Mouse (Mus musculus) lung, adult 18-20 months (tissue): ENCODE results near the gene Cdv3.

Source experiments
- DNase-seq, 2 experiments: peaks; one replicate each; pipeline ENCODE4 v3.0.0; 2022; ENCODE audit warnings: mixed read lengths in 2 of 2

The Cdv3 gene

DNA sequence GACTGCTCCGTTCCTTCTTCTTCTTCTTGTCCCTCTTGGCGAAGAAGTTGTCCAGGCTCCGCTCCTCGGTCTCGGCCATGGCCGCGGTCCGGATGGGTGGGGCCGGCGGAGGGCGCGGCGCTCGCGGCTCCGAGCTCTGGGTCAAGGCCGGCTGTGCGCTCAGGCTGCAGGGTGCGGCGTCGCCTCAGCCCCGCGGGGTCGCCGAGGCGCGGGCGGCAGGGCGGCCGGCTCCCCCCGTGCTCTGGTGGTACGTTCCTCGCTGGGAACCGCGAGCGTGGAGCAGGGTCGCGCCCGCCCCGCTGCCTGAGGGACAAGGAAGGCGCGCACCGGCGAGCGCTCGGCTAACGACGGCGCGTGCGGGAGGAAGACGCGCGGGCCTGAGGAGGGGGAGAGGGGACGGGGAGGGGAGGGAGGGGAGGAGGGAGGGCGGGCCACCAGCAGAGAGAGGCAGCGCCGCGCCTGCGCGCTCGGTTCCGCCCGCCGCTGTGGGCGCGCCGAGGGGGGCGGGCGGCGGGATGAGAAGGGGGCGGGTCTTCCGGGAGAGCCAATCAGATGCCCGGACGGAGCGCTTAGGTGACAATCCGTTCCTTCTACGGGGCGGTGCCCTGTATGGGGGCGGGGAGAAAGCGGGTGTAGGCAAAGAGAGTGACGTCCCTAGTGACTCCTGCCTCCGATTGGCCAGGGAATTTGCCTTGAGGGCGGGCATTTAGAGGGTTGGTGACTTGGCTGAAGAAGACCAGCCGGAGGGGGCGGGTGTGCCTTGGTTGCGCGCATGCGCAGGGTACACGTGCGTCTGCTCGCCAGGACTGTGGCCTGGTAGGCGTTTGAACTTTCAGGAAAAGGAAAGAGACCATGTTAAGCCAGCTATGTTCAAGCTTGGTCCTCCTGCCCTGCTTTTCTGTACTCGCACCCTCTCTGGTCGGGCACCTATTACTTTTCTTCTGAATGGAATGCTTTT lies at the start of gene Cdv3:
Gene Cdv3, minus strand, starts transcription at position 551 of the 958 bp plus-strand sequence.
- DNase-seq = peak; percentile 100

DNA sequence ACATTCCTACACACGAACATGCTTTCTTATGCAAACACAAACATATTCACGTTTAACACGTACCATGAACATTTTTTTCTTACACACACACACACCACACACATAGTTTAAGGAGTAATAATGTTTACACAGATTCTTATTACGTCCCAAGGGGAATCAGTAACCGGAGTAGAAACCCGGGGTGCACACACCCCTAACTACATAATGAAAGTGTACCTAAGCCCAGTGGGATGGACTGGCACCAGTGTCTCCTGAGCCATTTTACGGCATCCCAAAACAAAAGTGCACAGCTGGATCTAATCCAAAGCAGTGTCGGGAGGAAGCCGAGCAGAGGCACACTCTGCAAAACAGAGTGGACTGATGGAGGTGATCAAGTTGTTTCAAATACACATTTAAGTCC lies 47.8 kb upstream of the Cdv3 start:
- no peak for DNase-seq

DNA sequence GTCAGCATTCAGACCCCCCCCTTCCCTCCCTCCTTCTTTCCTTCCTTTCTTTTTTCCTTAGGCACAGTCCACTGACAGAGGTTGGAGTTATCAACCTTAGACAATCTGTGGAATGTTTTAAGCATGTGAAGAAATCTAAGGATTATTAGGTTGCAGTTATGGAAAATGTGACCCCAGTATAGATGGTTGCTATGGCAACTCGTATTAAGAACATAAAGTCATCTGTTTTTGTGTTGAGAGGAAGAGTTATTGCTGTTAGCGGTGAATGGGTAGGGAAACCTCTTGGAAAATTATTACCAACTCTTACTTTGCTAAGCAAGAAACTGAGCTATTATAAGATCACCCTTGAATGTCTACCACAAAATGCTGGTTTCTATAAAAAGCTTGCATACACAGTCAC lies 43.5 kb upstream of the Cdv3 start:
- DNase-seq = no peak

DNA sequence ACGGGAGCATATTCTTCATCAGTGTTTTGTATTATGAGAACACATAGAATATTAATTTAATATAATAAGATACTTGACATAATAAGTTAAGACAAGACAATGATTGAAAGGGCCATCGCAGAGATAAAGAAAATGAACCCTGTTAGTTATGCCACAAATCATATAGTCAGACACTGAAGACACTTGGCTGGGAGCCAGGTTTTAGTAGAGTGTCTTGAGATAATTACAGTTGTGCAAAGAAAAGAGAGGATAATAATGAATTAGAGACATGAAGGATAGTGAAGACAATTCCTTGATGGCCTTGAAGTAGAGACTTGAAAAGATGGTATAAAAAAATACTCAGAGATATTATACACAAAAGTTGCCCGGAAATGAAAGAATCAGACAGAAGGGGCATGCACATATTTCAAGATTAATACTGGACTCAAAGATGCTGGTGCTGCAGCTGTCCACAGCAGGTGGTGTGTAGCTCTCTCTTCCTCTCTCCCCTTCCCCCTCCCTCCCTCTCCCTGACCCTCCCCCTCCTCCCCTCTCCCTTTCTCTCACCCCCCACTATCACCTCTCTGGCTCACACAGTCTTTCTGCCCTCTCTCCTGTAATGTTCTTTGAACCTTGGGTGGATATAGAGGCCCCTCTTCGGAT lies 42.6 kb upstream of the Cdv3 start:
- no peak for DNase-seq

DNA sequence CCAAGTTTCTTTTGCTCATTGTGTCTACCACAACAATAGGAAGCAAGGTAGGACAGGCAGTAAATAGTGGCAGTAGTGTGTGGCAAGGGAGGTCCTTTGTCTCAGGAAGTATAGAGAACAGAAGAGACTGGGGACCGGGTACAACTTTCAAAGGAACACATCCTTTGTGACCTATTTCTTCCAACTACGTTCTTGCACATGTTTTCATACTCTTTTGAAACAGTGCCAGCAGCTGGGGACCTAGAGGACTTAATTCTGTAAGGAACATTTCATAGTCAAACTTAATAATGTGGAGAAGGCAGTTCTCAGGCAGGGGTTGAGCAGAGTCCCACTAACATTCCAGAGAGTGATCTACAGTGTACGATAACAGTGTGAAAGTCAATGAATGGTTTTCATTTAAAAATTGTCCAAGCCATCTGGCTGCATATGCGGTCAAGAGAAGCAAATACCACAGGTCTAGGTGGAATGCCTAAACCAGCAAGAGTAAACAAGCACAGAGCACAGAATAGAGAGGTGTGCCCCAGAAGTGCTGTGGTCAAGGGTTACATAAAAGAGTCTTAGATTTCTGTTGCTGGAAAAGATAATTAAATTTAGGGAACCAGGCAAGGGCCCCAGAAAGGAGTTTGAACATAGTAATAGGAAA lies 37.8 kb upstream of the Cdv3 start:
- DNase-seq = peak; percentile 6 to 25

DNA sequence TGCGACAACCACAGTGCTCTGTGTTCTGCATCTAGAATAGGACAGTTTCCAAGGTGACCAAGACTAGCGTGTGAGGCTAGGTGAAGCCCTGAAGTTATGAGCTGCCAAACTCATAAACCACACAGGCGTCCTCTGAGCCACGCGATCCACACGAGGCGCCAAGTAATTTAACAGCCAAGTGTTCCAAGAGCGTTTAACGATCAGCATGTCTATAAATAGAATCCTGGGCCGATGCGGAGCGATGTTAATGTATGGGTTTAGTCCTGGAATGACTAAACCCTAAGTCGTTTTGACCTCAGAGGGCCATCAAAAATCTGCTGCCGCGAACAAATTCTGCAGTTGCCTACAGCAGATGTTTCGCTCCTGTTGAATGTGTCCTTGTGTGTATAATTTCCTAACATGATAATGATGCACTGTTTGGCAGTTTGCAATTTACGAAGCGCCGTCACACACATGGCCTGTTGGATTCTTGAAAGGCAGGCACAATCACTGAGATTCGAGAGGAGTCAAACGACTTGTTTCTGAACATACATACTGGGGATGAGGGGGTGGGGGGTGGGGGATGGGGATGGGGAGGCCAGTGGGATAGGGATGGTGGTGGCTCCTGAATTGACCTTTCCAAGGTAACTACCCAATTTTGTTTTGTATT lies 33.0 kb upstream of the Cdv3 start:
- DNase-seq = no peak

DNA sequence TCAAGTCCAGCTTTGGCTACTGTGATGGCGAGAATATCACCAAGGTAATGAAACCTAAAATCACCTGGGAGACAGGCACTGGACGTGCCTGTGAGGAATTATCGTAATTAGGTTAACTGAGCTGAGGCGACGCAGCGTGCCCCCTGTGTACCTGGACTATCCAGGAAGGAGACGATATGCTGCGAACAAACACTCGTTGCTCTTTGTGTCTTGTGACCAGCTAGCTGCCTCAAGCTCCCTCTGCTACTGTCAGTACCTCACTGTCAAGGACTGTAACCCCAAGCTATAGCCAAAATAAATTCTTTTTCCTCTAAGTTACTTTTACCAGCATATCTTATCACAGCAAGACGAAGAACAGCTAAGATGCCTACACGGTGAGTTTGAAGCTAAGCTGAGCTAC lies 27.6 kb upstream of the Cdv3 start:
- no peak for DNase-seq

DNA sequence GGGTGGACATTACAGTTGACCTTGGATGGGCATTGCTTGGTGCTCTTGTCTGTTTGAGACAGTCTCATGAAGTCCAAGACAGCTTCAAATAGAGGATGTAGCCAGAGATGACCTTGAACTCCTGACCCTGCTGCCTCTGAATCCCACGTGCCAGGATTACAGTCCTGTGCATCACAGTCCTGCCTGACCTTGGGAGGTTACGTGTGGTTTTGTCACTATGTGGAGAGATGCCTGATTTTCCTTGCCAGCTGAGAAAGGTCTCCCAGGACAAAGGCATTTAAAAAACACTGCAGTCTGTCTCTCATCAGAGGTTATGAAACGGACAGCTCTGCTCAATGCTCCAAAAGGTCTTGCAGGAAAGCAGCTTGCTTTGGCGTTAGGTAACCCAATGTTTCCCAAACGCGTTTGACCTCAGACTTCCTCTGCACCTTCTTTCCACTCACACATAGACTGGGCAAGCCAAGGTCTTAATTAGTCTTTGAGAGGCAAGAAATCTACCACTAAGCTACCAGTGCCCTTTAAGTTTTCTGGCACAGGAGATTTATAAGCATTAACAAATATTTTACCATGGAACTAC lies 26.2 kb upstream of the Cdv3 start:
- DNase-seq = no peak

DNA sequence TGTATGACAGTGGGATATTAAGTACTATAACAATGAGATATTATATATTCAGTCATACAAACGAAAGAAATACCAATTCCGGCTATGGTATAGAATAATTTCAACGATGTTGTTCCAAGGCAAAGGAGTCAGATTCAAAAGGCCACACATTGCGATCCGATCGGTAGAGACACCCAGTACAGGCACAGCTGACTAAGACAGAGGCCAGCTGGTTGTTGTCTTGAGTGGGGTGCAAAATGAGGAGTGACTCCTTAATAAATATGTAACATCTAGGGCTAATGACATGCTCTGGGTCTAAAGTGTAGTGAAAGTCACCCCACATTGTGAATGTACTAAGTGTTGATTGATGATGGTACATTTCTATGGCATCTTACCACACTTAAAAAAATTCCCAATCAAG lies 23.6 kb upstream of the Cdv3 start:
- DNase-seq = no peak

DNA sequence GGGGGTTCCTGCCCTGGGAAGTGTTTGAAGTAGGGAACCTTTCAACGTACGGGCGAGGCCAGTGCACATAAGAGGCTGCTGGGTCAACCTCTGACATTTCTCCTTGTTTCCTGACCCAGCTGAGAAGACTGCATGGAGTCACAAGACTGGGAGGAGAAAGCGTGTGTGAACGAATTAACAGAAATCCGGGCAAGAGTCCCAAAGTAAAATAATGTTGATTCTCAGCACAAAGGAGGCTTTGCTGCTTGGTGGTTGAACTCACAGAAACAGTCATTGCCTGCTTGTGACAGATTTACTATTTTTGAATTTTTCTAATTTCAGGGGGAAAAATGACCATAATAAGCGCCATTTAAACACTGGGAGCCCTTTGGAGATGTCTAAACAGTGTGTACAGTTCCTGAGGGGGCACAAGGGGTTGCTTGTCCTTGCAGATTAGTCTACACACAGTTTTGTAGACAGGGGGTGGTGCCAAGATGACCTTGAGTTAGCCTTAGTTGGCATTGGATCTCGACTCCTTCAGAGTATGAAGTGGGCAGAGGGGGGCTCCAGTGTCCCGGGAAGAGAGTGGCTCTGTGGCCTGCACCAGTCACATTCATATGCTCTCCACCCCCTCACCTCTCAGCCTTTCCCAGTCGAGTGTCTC lies 21.5 kb upstream of the Cdv3 start:
- no peak for DNase-seq

DNA sequence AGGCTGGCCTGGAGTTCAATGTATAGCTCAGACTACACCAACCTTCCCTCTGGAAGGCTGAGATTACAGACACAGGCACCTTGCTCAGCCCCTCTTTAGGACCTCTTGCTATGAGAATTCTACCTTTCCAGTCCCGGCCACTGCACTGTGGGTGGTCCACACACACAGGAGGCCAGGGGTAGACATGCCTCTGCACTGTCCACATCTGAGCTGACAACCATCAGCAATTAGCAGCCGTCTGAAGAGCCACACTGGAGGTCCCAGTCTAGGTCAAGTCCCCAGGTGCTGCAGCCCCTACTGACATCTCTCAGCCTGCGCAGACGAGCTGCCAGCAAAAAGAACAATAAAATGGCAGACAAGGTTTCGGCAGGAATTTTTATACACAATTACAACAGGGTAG lies 20.9 kb upstream of the Cdv3 start:
- no peak for DNase-seq

DNA sequence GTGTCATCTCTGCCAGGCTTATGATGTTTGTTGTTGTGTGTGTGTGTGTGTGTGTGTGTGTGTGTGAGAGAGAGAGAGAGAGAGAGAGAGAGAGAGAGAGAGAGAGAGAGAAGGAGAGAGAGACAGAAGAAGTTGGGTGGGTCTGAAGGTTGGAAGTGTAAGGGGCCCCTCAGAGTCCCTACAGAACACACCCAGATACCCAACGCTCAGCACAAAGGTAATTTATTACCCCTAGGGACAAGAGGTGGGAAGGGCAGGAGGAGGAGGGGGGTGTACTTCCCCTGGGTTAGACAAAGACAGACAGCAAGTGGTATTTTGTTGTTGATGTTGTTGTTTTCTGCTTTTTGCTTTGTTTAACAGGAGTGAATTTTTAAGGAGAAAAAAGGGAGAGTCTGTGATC lies 20.0 kb upstream of the Cdv3 start:
- DNase-seq = no peak

DNA sequence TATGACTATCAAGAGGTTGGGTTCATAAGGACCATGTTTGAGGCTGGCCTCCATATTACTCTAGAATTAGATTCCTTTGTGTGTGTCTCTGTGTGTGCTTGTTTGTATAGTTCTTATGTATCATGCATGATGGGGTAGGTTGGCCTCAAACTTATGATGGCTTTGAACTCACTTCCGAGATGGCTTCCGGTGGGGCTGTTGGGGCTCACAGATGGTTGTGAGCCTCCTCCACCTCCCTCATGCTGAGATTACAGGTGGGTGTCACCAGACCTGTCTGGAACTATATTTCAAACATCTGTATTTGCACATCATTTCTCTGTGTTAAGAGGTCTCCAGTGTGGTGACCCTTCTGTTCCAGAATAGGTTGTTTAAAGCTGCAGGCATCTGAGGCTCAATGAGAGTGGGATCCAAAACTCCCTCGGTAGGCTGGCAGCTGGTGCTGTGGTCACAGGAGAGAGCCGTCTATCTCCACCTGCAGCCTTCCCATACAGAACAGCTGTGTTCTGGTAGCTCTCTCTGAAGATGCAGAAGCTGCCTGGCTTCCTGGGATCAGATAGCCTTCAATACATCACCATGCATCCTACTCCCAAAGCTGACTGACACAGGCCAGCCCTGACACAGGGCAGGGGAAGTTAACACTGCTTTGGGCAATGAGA lies 18.6 kb upstream of the Cdv3 start:
- DNase-seq = no peak

DNA sequence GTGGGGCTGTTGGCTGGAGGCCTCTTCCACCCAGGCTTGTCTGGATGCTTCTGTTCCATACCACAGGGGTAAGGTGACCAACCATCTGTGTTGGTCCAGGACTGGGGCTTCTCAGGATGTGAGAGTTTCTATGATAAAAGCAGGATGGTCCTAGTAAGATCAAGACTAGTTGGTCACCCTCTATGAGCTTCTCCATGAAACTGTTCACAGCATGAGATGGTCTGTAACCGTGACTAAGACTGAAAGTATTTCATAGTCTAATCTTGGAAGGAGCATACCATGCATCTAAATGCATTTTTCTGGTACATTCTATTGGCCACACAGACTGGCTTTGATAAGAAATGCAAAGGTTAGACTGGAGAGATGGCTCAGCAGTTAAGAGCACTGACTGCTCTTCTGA lies 17.9 kb upstream of the Cdv3 start:
- no peak for DNase-seq

DNA sequence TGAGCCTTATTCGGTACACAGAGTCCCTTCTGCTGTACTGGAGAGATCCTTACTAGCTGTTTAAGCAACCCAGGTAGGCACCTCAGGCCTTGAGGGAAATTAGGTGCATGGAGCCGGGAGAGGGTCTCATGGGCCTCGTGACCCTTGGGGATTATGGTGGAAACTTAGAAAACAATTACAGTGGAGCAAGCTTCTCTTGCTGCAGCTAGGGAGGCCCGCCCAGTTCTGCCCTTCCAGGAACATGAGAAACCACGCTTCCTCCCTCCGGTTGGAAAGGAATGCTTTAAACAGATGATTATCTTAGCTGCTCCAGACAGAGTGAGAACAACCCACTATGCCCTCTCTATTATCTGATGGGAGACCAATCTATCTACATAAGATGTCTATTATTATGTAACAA lies 17.3 kb upstream of the Cdv3 start:
- peak in 1 of 2 experiments; percentile 14 for DNase-seq

DNA sequence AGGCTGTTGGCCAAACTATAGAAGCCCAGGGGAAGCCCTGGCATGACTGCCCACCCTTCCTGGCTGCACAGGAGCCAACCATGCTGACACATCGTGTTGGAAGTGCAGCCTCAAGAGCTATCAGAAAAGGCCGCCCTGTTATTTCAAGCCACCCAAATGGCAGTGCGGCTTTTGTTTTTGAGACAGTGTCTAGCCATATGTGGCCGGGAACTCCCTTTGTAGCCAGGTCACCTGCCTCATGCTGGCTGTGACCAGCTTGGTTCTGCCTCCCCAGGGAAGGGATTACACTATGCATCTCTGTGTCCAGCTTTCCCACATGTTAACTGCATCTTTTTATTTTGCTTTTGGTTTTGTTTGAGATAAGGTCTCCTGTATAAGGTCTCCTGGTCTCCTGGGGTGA lies 14.9 kb upstream of the Cdv3 start:
- DNase-seq = no peak

DNA sequence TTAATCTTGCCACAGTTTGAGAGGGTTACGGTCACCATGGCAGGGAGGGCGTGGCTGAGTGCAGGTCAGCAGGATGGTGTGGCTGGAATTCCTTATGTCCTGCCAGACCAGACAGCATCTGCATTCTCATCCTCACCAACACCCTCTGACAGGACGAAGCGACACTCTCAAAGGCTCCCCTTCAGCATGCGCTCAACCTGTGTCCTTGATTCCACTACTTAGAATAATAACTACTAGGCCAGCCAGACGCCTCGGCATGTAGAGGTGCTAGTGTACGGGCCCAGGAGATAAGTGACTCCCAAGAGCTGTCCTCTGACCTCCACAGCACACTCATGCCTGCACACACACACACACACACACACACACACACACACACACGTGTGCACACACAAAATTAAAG lies 13.6 kb upstream of the Cdv3 start:
- no peak for DNase-seq

DNA sequence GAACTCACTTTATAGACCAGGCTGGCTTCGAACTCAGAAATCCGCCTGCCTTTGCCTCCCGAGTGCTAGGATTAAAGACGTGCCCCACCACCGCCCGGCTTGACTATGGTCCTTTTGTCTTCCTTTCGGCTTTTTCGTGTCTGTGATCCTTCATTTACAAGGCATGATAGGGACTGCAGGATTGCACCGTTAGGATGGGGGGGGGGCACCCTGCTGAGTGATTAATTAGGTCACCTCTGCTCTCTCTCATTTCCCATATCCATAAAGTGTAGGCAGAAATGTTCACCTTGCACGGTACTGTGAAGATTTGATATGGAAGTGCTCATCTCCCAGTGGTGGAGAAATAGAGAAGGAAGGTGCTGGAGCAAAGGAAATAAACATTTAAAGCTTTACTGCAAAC lies 13.0 kb upstream of the Cdv3 start:
- DNase-seq = no peak

DNA sequence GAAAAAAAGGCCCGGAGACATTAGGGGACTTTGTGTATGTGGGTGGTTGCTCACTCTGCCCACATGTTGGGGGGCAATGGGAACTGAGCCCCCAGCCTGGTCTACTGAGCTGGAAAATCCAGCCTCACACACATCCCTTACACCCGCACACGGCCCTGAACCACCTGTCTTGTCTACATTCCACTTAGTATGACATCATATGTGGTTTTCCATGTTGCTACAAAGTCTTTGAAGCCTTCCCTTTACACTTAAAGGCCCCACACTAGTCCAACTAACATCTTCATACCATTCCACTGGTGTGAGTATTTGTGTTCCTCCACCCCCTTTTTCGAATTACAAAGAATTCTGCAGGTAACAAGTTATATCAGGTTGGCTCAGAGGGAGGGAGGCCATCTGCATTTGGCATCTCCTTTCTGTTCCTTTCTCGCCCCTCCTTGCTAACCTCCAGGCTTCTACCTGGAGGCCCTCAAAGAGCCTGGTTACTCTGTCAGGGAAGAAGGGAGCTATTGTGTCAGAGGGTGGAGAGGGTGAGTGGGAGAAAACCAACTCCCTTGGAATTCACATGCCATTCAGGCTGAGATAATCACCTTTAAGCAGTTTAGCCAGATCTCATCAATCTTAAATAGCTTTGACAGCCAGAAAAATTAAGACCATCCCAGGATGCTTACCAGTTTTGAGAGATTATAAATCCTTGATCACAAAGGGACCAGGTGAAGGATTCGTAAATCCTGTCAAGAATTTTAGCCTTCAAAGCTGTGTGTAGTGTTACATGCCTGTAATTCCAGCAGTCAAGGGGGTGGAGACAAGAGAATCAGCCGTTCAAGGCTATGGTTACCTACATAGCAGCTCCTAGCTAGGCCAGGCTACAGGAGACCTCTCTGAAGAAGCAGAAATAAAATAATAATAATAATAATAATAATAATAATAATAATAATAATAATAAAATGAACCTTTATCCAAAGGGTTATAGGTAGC lies 11.0 kb upstream of the Cdv3 start:
- no peak for DNase-seq

DNA sequence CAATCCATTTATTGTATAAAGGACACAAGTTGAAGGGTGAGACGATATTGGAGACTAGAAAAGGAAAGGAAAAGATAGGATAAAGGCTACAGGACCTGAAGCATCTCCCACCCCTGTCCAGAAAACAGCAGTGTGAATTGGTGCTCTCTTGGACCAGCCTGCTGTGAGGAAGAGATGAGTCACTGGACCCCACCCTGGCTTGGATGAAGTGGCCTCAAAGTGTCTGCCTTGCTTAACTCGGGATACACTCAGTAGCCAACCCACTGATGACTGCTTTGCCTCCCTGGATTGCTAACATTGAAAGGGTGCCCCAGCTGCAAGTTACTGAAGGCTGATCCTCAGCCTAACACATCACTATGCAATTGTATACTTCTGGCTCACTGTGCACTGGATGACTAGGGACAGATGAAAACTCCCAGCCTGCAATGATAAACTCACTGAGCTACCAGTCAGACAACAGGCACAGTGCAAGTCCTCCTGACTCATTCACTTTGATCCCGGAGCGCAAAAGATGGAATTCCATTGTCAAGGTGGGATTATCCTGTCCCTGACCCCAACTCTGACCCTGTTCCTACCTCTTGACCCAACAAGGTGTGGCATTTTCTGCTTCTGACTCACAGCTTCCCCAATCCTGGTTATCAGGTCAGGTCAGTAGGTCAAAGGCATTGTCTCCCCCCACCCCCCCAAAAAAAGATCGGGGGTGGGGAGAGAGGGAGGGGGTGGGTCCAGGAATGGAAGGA lies 6.8 kb upstream of the Cdv3 start:
- DNase-seq = peak in 1 of 2 experiments; percentile 10
